Mouse (Mus musculus): ENCODE data around the gene Dscam.
A peak's percentile ranks its signal among the peaks of the same experiment; 100 is the strongest.

The Dscam gene

GRCm38 (mm10) chr16:97103046-97103445 is 67.5 kb downstream of the Dscam start:
- DNase-seq: no peak

GRCm38 (mm10) chr16:97100091-97100490 is 70.5 kb downstream of the Dscam start:
- peak; percentile 11 for DNase-seq

- DNase-seq: no peak
Observed at GRCm38 (mm10) chr16:97098508-97098907, 72.0 kb downstream of the Dscam start.

- no peak for DNase-seq
Observed at GRCm38 (mm10) chr16:97096709-97097108, 73.8 kb downstream of the Dscam start.

GRCm38 (mm10) chr16:97095496-97095895 is 75.1 kb downstream of the Dscam start:
- no peak for DNase-seq

GRCm38 (mm10) chr16:97089339-97089738 is 81.2 kb downstream of the Dscam start:
- peak; percentile 28 for DNase-seq

GRCm38 (mm10) chr16:97083694-97084093 is 86.9 kb downstream of the Dscam start:
- DNase-seq: no peak

GRCm38 (mm10) chr16:97075920-97076572 is 94.5 kb downstream of the Dscam start:
- no peak for DNase-seq

- DNase-seq: no peak
Observed at GRCm38 (mm10) chr16:97075137-97075902, 95.2 kb downstream of the Dscam start.

GRCm38 (mm10) chr16:97073847-97074246 is 96.7 kb downstream of the Dscam start:
- DNase-seq: no peak

- DNase-seq: no peak
Observed at GRCm38 (mm10) chr16:97072624-97073023, 97.9 kb downstream of the Dscam start.

GRCm38 (mm10) chr16:97066856-97067255 is 103.7 kb downstream of the Dscam start:
- DNase-seq: no peak

- DNase-seq: no peak
Observed at GRCm38 (mm10) chr16:97062207-97062606, 108.3 kb downstream of the Dscam start.

GRCm38 (mm10) chr16:97061390-97061789 is 109.2 kb downstream of the Dscam start:
- DNase-seq: no peak

- no peak for DNase-seq
Observed at GRCm38 (mm10) chr16:97060736-97061135, 109.8 kb downstream of the Dscam start.

- no peak for DNase-seq
Observed at GRCm38 (mm10) chr16:97060276-97060675, 110.3 kb downstream of the Dscam start.

GRCm38 (mm10) chr16:97035271-97035670 is 135.3 kb downstream of the Dscam start:
- no peak for DNase-seq

GRCm38 (mm10) chr16:97033540-97034058 is 137.0 kb downstream of the Dscam start:
- no peak for DNase-seq

- no peak for DNase-seq
Observed at GRCm38 (mm10) chr16:97027701-97028100, 142.9 kb downstream of the Dscam start.

GRCm38 (mm10) chr16:97026803-97027202 is 143.7 kb downstream of the Dscam start:
- DNase-seq: no peak

- no peak for DNase-seq
Observed at GRCm38 (mm10) chr16:97024406-97024805, 146.1 kb downstream of the Dscam start.

GRCm38 (mm10) chr16:97021496-97021895 is 149.1 kb downstream of the Dscam start:
- no peak for DNase-seq

- DNase-seq: no peak
Observed at GRCm38 (mm10) chr16:97018304-97018703, 152.2 kb downstream of the Dscam start.

- no peak for DNase-seq
Observed at GRCm38 (mm10) chr16:97017171-97017738, 153.3 kb downstream of the Dscam start.
